Mouse (Mus musculus): ENCODE data around the gene Tgif1.
A peak's percentile ranks its signal among the peaks of the same experiment; 100 is the strongest.

DNA sequence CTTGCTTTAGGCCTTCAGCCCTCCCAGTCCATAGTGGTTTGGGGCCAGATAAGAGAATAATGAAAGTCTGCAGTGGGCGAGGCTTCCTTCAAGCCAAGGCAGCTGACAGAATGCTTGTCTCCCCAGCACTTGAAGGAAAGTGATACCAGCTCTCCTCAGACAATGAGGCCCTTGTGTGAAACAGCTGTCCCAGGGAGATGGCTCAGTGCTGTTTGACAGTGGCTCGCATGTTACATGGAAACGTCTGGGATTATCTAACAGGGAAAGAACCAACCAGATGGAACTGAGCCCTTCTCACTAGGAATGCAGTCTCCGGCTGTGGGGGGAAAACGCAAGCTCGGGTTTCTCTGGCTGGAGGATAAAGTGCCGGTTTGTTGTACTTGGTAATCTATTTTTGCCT lies 59.1 kb downstream of the Tgif1 start:
- TF ChIP-seq POLR2A (IDR thresholded peaks at IDR 0.05; ENCODE audit: insufficient read length, low read depth) (no peak), CEBPB (IDR thresholded peaks at IDR 0.05; ENCODE audit: insufficient read depth, poor library complexity, severe bottlenecking) (no peak), USF1 (IDR thresholded peaks at IDR 0.05; ENCODE audit: low read depth) (no peak), MYOD1 (IDR thresholded peaks at IDR 0.05; ENCODE audit: control insufficient read depth in 1 of 3, insufficient read length in 2 of 3, low read depth in 2 of 3) (peak; percentile 51 to 97 (median 97)), POLR2AphosphoS2 (IDR thresholded peaks at IDR 0.05; ENCODE audit: insufficient read length, low read depth) (peak; percentile 7), MYOG (IDR thresholded peaks at IDR 0.05; ENCODE audit: control insufficient read depth in 1 of 3, insufficient read depth in 1 of 3, insufficient read length in 2 of 3, low read depth in 2 of 3) (peak; percentile 71 to 96 (median 94)), MAX (IDR thresholded peaks at IDR 0.05; ENCODE audit: low read depth) (no peak), TCF12 (IDR thresholded peaks at IDR 0.05; ENCODE audit: insufficient read depth, poor library complexity, severe bottlenecking) (peak; percentile 85), TCF3 (IDR thresholded peaks at IDR 0.05; ENCODE audit: insufficient read length, low read depth) (peak; percentile 64), E2F4 (IDR thresholded peaks at IDR 0.05; ENCODE audit: insufficient read depth) (no peak), SRF (IDR thresholded peaks at IDR 0.05; ENCODE audit: control insufficient read depth, insufficient read length, low read depth) (no peak)
